Mouse (Mus musculus) heart, adult 2 months (tissue): ENCODE data around the gene Neurl1a. TPM values are rescaled to one million over a fixed set of nuclear protein-coding genes. Genes with fewer than 3 reads are reported as not detected.
A peak's percentile ranks its signal among the peaks of the same experiment; 100 is the strongest.
"Not testable (repeated sequence)": the region's sequence is repeated elsewhere in the genome, so short reads cannot be mapped to it uniquely, and the experiment has no call there.

Source experiments
- DNase-seq, 2 experiments: peaks; one replicate each; pipeline ENCODE4 v3.0.0; 2021
- H3K27ac ChIP-seq: fragments of 200-600 bp; 2 replicates; pipeline ENCODE4 v1.8.1; 2022
- H3K27me3 ChIP-seq: fragments of 200-500 bp; 2 replicates; pipeline ENCODE4 v1.6.1; 2012; ENCODE audit warnings: mild to moderate bottlenecking, low read length, inconsistent platforms, mixed read lengths; ENCODE audit not compliant: control insufficient read depth, insufficient read depth
- H3K36me3 ChIP-seq: fragments of 200-500 bp; 2 replicates; pipeline ENCODE4 v1.6.1; 2012; ENCODE audit warnings: low read length, inconsistent platforms; ENCODE audit not compliant: control insufficient read depth, insufficient read depth
- H3K4me1 ChIP-seq: fragments of 200-500 bp; 2 replicates; pipeline ENCODE4 v1.6.1; 2011; ENCODE audit warnings: low read length; ENCODE audit not compliant: control insufficient read depth, insufficient read depth
- H3K4me3 ChIP-seq: fragments of 200-600 bp; 2 replicates; pipeline ENCODE4 v1.8.1; 2022
- H3K79me2 ChIP-seq: fragments of 200-500 bp; replicated peaks from 2 replicates; pipeline ENCODE4 v1.6.1; 2012; ENCODE audit warnings: mild to moderate bottlenecking, inconsistent platforms, low read length, moderate library complexity, mixed read lengths; ENCODE audit not compliant: control insufficient read depth, insufficient read depth
- H3K9ac ChIP-seq: fragments of 200-500 bp; 2 replicates; pipeline ENCODE4 v1.6.1; 2012; ENCODE audit warnings: low read depth, mild to moderate bottlenecking, control low read depth, inconsistent platforms, low read length, mixed read lengths
- CTCF ChIP-seq: fragments of 200-600 bp; IDR thresholded peaks from 2 replicates; pipeline ENCODE4 v1.8.1; 2022; ENCODE audit warnings: antibody characterized with exemption, mild to moderate bottlenecking, moderate library complexity
- EP300 ChIP-seq: fragments of 200-500 bp; IDR thresholded peaks from 2 replicates; pipeline ENCODE4 v1.6.1; 2011; ENCODE audit warnings: low read depth, low read length, control low read depth; ENCODE audit not compliant: insufficient read depth
- POLR2A ChIP-seq: fragments of 200-500 bp; IDR thresholded peaks from 2 replicates; pipeline ENCODE4 v1.6.1; 2011; ENCODE audit warnings: mild to moderate bottlenecking, low read depth, low read length, control low read depth; ENCODE audit not compliant: insufficient read depth
- WGBS: fragments of 180-500 bp; shearing (Covaris S2); methylation state at CpG from one replicate; pipeline ENCODE4 v1.1.7; 2018; 5-methylcytosine and 5-hydroxymethylcytosine counted together
- intact Hi-C: fragments of 180-260 bp; cut with DNase I; formaldehyde crosslinking; loops from one replicate; pipeline ENCODE4 v1.15.1; 2025
- polyA plus RNA-seq: library from polyadenylated mRNA; depleted of rRNA; stranded (reverse); fragments of >200 nt; gene quantifications from 2 replicates; pipeline ENCODE4 v1.2.3, GENCODE M21; 2012
- total RNA-seq, 2 experiments: library from RNA; stranded (reverse); gene quantifications; 2 replicates each; pipeline ENCODE4 v1.2.3; 2021

Gene Neurl1a
- total and polyA plus RNA-seq, 3 experiments, result 1.5 to 2.5 (median 1.7) TPM

DNA sequence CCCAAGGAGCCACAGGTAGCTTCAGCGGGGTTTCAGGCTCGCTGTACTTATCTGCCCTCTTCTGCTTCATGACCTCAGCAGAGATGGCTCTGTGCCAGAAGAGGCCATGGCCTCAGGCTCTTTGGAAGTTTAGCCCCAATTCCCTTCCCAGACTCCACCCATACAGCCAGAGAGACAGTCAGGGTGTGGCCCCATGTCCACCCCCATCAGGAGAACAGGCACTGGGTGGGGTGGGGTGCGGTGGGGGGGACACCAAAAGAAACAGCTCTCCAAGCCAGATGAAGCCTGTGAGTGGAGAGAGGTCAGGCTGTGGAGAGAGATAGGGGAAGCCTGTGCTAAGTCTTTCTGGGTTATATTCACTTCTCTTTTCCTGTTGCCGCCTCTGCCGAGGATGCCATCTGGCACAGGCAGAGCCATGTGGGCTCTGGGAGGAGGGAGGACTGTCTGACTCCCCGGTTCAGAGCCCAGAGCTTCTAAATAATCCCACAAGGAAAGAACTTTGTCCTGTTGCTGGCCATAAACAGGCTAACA is 41.5 kb upstream of the Neurl1a start:
- whole genome bisulfite sequencing, result 13% methylated on average over 6 of the region's 6 CpGs
- DNase-seq, result peak; percentile 75 to 80
- Histone ChIP-seq H3K27ac (peak overlapping the region; percentile 93), H3K36me3 (no peaks in the 10 kb centered on the region), H3K4me1 (peaks cover 7% of the 10 kb centered on the region), H3K9ac (peak overlapping the region; percentile 68), H3K4me3 (peak overlapping the region; percentile 76), H3K79me2 (no peaks in the 10 kb centered on the region), H3K27me3 (no peaks in the 10 kb centered on the region)
- intact Hi-C loops, result loop anchor here (2.0 kb wide), 2 partner anchors 14 to 444 kb away; no protein-coding TSS in a partner anchor
- TF ChIP-seq POLR2A (peak; percentile 40; the same call in 1 of the 2 replicates), EP300 (0 out of 2 replicates have a peak, but pooled peaks have one; percentile 2), CTCF (no peak)

DNA sequence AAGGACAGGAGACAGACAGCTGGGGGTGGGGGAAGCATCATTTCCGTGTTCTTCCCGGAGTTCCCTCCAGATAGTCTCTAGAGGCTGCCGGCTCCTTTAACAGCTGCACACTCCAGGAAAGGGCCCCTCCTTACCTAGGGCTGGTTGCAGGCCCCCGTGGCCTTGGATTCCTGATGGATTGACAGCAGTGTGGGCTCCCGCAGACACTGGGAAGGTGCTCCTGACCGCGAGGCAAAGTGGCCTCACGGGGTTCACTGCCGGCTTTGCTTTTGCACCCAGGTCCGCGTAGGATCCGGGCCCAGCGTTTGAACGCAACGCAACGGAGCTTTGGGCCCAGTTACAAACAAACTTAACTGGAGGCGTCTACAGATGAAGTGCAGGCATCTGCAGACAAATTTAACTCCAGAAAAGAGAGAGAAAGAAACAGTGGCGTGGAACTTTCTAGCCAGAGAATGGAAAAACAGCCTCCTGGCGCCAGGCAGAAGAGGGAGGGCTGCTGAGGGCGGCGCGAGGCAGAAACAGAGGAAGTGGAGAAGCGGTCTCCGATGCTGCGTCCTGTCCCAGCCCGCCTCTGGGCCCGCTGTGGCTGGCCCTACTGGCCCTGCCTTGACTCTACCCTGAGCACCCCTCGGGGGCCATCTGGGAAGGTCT is 40.7 kb upstream of the Neurl1a start, which contains the start of gene Calhm2:
TSS of gene Calhm2 (minus strand) at position 524 of the 651 bp plus-strand sequence.
- TF ChIP-seq EP300, result no peak
- peak; percentile 59 for TF ChIP-seq POLR2A
- TF ChIP-seq CTCF, result no peak
- H3K27me3 ChIP-seq, result no peaks in the 10 kb centered on the region
- intact Hi-C loops, result loop anchor here (2.0 kb wide), 2 partner anchors 15 to 443 kb away; no protein-coding TSS in a partner anchor

DNA sequence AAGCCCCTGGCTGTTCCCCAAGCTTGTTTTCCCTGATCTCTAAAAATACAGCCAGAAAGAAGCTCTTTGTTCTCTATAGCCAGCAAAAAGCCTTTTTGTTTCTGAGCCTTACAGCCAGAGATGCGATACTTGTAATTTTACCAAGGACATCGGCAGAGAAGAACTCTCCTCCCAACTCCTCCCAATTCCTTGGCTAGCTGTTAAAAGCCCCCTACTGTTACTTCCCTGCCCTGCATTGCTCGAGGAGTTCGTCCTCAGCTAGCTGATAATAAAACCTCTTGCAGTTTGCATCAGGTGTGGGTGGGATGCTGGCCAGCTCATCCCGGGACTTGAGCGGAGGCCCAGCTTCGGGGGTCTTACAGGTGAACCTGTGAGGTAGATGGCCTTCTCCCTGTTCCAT is 39.0 kb upstream of the Neurl1a start:
- H3K27ac ChIP-seq, DNase-seq, H3K79me2 ChIP-seq, H3K36me3 ChIP-seq, intact Hi-C loops, H3K4me1 ChIP-seq, H3K9ac ChIP-seq, H3K27me3 ChIP-seq, H3K4me3 ChIP-seq: not testable (repeated sequence)
- WGBS, result 47% methylated on average over 7 of the region's 7 CpGs

More for the DNA sequence above, 40.7 kb upstream of the Neurl1a start, which contains the start of gene Calhm2:
- Histone ChIP-seq H3K4me3 (peak within 1 kb of the TSS; percentile 76), H3K4me1 (peaks cover 7% of the 10 kb centered on the region), H3K27ac (peak within 1 kb of the TSS; percentile 93), H3K79me2 (no peaks in the 10 kb centered on the region), H3K9ac (peak within 1 kb of the TSS; percentile 69), H3K36me3 (no peaks in the 10 kb centered on the region)
- peak; percentile 81 to 82 for DNase-seq
- WGBS, result 3% methylated on average over 28 of the region's 28 CpGs

DNA sequence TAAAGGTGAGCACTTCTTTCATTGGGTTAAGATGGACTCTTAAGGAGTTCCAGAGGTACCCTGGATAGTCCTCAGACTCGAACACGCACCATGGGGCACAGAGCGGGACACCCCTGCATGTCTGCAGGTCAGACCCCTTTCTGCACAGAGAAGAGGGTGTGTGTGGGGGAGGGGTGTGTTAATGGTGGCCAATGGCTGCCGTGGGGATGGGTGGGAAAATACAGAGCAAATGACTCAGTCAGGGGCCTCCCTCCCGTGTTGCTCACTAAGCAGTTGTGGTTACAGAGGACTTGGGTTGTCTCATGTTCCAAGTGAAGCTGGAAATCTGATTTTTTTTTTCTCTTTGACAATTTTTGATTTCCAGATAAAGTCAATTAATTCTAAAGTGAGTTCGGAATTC is 36.2 kb upstream of the Neurl1a start:
- TF ChIP-seq POLR2A (no peak), CTCF (no peak), EP300 (no peak)
- WGBS, result 76% methylated on average over 6 of the region's 6 CpGs
- Histone ChIP-seq H3K27me3 (no peaks in the 10 kb centered on the region), H3K27ac (no peak overlapping the region), H3K79me2 (no peaks in the 10 kb centered on the region), H3K4me1 (peaks cover 3% of the 10 kb centered on the region; the same call in 1 of the 2 replicates), H3K4me3 (no peak overlapping the region), H3K9ac (no peak overlapping the region), H3K36me3 (no peaks in the 10 kb centered on the region)
- no peak for DNase-seq
- intact Hi-C loops, result no loop called here

DNA sequence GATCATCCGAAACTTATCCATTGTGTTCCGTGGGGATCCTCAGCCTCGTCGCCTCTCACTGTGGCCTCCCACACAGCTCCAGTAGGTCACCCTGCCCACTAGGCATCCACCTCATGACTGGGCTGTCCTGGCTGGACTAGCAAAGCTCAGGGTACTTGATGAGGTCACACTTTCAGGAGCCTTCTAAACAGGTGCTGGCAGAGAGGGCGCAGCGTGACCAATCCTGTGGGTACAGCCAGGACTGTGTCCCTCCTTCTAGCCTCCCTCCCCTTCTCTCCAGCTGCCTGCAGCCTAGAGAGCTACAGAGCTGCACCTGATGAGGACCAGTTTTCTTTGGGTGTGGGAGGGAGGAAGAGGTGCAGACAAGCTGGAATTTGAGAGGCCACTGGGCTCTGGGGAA is 34.5 kb upstream of the Neurl1a start, which contains the start of gene Calhm1:
TSS of gene Calhm1 (minus strand) at position 101 of the 400 bp plus-strand sequence.
- no peaks in the 10 kb centered on the region for H3K4me1 ChIP-seq
- intact Hi-C loops, result no loop called here
- H3K27me3 ChIP-seq, result no peaks in the 10 kb centered on the region
- H3K9ac ChIP-seq, result no peak within 1 kb of the TSS
- TF ChIP-seq CTCF (no peak), POLR2A (no peak), EP300 (no peak)
- 92% methylated on average over 6 of the region's 6 CpGs for WGBS
- H3K4me3 ChIP-seq, result no peak within 1 kb of the TSS
- no peak within 1 kb of the TSS for H3K27ac ChIP-seq
- DNase-seq, result no peak
- no peaks in the 10 kb centered on the region for H3K36me3 ChIP-seq
- H3K79me2 ChIP-seq, result no peaks in the 10 kb centered on the region

DNA sequence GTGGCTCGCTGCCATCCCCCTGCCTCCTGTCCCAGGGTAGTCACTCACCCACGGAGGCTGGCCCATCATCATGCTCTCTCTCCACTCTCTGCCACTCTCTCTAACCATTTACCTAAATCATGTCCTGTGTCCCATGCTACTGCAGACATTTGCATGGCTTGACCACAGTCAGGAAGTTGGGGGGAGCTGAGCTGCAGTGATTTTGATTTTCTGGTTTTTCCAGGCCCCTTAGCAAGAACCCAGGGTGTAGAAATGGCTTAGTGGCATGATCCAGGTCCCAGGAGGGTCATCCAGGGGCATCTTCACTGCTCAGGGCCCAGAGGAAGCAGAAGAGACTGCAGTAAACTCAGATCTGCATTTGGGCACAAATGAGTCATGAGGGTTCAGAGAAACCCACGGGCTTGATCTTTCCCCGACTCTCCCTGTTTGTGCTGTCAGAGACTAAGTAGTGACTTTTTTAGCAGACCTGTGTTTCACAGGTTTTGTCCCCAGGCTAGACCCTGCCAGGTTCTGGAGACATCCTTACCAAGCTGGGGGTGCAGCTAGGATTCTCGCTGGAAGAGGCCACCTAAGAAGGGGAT is 30.3 kb upstream of the Neurl1a start:
- intact Hi-C loops, result no loop called here
- Histone ChIP-seq H3K4me3 (no peak overlapping the region), H3K4me1 (no peaks in the 10 kb centered on the region), H3K27me3 (no peaks in the 10 kb centered on the region; the same call in 1 of the 2 replicates), H3K36me3 (no peaks in the 10 kb centered on the region), H3K79me2 (no peaks in the 10 kb centered on the region), H3K27ac (no peak overlapping the region), H3K9ac (no peak overlapping the region)
- 72% methylated on average over 5 of the region's 5 CpGs for WGBS
- TF ChIP-seq EP300, result no peak
- no peak for TF ChIP-seq CTCF
- TF ChIP-seq POLR2A, result no peak
- DNase-seq, result no peak
